Mouse (Mus musculus): ENCODE measurements around the gene Pkd1l1. TPM values are rescaled to one million over a fixed set of nuclear protein-coding genes. Genes with fewer than 3 reads are reported as not detected.
A peak's percentile ranks its signal among the peaks of the same experiment; 100 is the strongest.

Pkd1l1 gene
- polyA plus RNA-seq, 1 experiment from 2014 or later = not detected

DNA sequence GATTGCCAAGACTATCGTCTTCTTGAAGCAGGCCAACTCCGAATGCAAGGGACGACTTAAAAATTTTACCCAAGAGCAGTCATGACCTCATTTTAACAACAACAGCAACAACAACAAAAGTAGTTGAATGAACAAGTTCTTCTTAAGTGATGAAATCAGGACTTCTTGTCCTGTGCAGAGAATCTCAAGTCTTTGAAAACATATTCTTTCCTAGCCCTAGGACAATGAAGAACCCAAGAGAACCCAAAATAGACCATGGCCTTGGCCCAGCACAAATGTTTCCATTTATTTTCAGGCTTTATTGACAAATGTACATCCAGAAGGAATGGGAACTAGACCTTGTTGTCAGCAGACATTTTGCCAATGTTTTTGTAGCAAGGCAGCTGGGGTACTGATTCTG is 147.7 kb downstream of the Pkd1l1 start:
- Histone ChIP-seq H3K27ac (ENCODE audit: low read depth, low read length) (no peak overlapping the region), H3K4me2 (no peak overlapping the region), H3K4me1 (ENCODE audit: control insufficient read depth, insufficient read depth, low read length) (no peaks in the 10 kb centered on the region), H3K27me3 (ENCODE audit: control insufficient read depth, insufficient read depth, low read length) (no peaks in the 10 kb centered on the region), H3K9me3 (ENCODE audit: control insufficient read depth, low read length) (no peaks in the 10 kb centered on the region), H3K36me3 (ENCODE audit: control insufficient read depth, insufficient read depth, low read length) (no peaks in the 10 kb centered on the region), H3K9ac (ENCODE audit: low read length) (no peak overlapping the region), H3K4me3 (ENCODE audit: low read depth, low read length) (no peak overlapping the region)
- no peak for ATAC-seq (ENCODE audit: low FRiP score)
- DNase-seq (ENCODE audit: low spot score, missing footprints) = no peak
- 87% methylated on average over 3 of the region's 3 CpGs for WGBS

DNA sequence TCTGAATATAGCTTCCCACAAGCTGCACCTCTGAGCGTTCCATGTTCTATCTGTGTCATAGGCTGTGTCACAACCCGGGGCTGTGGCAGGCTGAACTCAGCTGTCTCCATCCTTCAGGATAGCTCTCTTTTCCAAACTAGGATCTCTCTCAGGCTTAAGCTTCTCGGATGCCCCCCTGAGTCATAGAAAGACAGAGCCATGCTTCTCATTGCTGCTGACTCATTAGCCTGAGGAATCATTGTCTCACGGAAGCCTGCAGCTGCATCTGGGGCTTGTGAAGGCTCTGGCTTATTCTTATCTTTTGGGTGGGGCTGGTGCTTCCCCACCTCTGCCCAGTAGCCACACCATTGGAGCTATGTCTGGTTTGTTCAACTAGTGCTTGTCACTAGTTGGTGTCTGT is 151.7 kb downstream of the Pkd1l1 start:
- DNase-seq (ENCODE audit: low spot score, missing footprints) (no peak), ATAC-seq (ENCODE audit: low FRiP score) (no peak)
- Histone ChIP-seq H3K27ac (ENCODE audit: low read depth, low read length) (no peak overlapping the region), H3K27me3 (ENCODE audit: control insufficient read depth, insufficient read depth, low read length) (no peaks in the 10 kb centered on the region), H3K9me3 (ENCODE audit: control insufficient read depth, low read length) (no peaks in the 10 kb centered on the region), H3K36me3 (ENCODE audit: control insufficient read depth, insufficient read depth, low read length) (no peaks in the 10 kb centered on the region), H3K4me1 (ENCODE audit: control insufficient read depth, insufficient read depth, low read length) (no peaks in the 10 kb centered on the region), H3K9ac (ENCODE audit: low read length) (no peak overlapping the region), H3K4me2 (no peak overlapping the region), H3K4me3 (ENCODE audit: low read depth, low read length) (no peak overlapping the region)
- 94% methylated on average over 4 of the region's 4 CpGs for WGBS

DNA sequence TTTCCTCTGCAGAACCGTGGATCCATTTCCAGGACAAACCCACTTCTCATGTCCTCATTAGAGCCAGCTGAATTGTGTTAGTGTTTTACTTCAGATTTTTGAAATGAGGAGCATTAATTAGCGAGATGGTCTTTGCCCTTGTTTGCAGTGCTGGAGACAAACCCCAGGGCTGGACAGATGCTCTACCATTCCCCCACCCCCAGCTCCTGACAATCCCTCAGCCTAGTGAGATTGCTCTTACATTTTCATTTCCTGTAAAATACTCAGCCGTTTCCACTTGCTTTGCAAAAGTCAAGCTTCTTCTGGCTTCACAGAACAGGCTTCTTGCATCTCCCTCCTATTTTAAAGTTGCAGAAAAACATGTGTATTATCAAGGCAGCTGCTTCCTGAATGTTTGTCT is 155.7 kb downstream of the Pkd1l1 start:
- Histone ChIP-seq H3K9me3 (ENCODE audit: control insufficient read depth, low read length) (no peaks in the 10 kb centered on the region), H3K36me3 (ENCODE audit: control insufficient read depth, insufficient read depth, low read length) (no peaks in the 10 kb centered on the region), H3K27ac (ENCODE audit: low read depth, low read length) (no peak overlapping the region), H3K9ac (ENCODE audit: low read length) (no peak overlapping the region), H3K4me1 (ENCODE audit: control insufficient read depth, insufficient read depth, low read length) (no peaks in the 10 kb centered on the region), H3K4me3 (ENCODE audit: low read depth, low read length) (no peak overlapping the region), H3K27me3 (ENCODE audit: control insufficient read depth, insufficient read depth, low read length) (no peaks in the 10 kb centered on the region), H3K4me2 (no peak overlapping the region)
- no peak for ATAC-seq (ENCODE audit: low FRiP score)
- DNase-seq (ENCODE audit: low spot score, missing footprints) = peak; percentile 51
- WGBS = 76% methylated on average over 3 of the region's 3 CpGs

DNA sequence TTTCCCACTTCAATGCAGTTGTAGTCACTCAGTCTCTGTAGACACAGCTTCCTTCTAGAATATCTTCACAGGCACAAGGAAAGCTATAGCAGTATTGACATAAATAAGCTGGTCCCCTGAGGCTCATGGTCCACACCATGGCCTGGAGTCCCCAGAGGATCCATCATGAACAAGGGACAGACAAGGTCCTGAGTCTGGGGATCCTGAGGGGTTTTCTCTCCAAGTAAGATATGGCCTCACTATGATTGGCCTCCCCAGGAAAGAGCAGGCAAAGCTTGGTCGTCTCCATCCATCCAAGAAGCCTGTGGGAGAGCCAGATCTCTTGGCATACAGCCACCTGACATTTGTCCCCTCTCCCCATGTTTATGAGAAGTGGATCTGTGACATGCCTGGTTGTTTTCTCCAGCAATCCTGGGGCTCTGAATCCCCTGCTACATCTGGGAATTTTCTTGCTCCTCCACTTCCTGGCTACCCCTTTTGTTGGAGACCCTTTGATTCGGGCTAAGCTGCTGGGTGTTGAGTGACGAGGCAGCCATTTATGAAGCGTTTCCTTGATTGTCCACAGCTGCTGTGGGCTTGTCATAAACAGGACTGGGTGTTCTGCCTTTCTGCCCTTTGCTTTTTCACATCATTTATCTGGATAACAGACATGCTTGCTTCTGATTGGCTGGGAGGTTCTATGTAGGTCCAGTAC is 158.8 kb downstream of the Pkd1l1 start:
- Histone ChIP-seq H3K9me3 (ENCODE audit: control insufficient read depth, low read length) (no peaks in the 10 kb centered on the region), H3K9ac (ENCODE audit: low read length) (no peak overlapping the region), H3K27me3 (ENCODE audit: control insufficient read depth, insufficient read depth, low read length) (no peaks in the 10 kb centered on the region), H3K4me3 (ENCODE audit: low read depth, low read length) (no peak overlapping the region), H3K36me3 (ENCODE audit: control insufficient read depth, insufficient read depth, low read length) (no peaks in the 10 kb centered on the region), H3K4me1 (ENCODE audit: control insufficient read depth, insufficient read depth, low read length) (peaks cover 3% of the 10 kb centered on the region; the same call in 1 of the 2 replicates), H3K27ac (ENCODE audit: low read depth, low read length) (no peak overlapping the region), H3K4me2 (no peak overlapping the region)
- DNase-seq (ENCODE audit: low spot score, missing footprints) = peak; percentile 31
- no peak for ATAC-seq (ENCODE audit: low FRiP score)
- WGBS = 75% methylated on average over 4 of the region's 4 CpGs

DNA sequence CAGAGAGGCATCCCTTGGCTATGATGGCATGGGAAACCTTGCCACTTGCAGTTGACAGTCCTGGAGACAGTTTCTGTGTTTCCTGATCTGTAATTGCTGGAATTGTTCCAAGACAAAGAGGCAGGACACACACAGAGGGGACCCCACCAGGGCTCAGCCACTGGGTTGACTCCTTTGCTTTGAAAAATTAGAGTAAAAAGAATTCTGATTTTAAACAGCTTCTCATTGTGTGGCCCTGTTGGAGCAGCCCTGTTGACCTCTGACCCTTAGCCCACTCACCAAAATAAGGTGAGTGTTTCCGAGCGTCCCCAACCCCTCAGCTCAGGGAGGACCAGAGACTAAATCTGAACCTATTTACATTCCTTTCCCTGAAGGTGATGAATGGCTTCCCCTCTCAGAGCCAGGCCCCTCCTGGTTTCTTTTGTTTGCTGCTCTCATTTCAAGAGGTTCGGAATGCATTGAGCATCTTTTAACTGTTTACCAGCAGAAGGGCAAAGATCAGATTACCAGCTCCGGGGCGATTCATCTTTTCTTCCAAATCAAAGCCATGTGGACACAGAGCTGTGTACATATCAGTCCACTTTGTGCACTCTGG is 161.5 kb downstream of the Pkd1l1 start:
- Histone ChIP-seq H3K4me3 (ENCODE audit: low read depth, low read length) (no peak overlapping the region), H3K4me2 (no peak overlapping the region), H3K9ac (ENCODE audit: low read length) (no peak overlapping the region), H3K27ac (ENCODE audit: low read depth, low read length) (no peak overlapping the region), H3K9me3 (ENCODE audit: control insufficient read depth, low read length) (no peaks in the 10 kb centered on the region), H3K27me3 (ENCODE audit: control insufficient read depth, insufficient read depth, low read length) (no peaks in the 10 kb centered on the region), H3K4me1 (ENCODE audit: control insufficient read depth, insufficient read depth, low read length) (peaks cover 3% of the 10 kb centered on the region; the same call in 1 of the 2 replicates), H3K36me3 (ENCODE audit: control insufficient read depth, insufficient read depth, low read length) (no peaks in the 10 kb centered on the region)
- peak; percentile 46; the same call in 1 of the 2 replicates for ATAC-seq (ENCODE audit: low FRiP score)
- WGBS = 8% methylated on average over 5 of the region's 5 CpGs
- peak; percentile 84 for DNase-seq (ENCODE audit: low spot score, missing footprints)

DNA sequence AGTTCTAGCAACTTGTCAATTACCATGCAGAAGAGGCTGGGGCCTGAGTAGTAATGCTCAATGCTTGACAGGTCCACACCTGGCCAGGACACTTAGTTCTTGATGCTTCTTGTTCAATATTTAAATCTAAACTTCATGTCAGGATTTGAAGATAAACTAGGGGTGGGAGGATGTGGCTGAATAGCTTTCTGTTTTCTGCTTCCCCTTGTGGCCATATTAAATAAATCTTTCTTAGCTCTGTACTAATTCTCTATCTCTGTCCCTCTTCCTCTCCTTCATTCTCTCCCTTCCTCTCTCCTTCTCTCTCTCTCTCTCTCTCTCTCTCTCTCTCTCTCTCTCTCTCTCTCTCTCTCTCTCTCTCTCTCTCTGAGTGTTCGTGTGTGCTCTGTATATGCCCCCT is 163.4 kb downstream of the Pkd1l1 start:
- Histone ChIP-seq H3K27ac (ENCODE audit: low read depth, low read length) (no peak overlapping the region), H3K9ac (ENCODE audit: low read length) (no peak overlapping the region), H3K27me3 (ENCODE audit: control insufficient read depth, insufficient read depth, low read length) (no peaks in the 10 kb centered on the region), H3K4me3 (ENCODE audit: low read depth, low read length) (no peak overlapping the region), H3K4me1 (ENCODE audit: control insufficient read depth, insufficient read depth, low read length) (peaks cover 3% of the 10 kb centered on the region; the same call in 1 of the 2 replicates), H3K9me3 (ENCODE audit: control insufficient read depth, low read length) (no peaks in the 10 kb centered on the region), H3K4me2 (no peak overlapping the region), H3K36me3 (ENCODE audit: control insufficient read depth, insufficient read depth, low read length) (no peaks in the 10 kb centered on the region)
- WGBS = 83% methylated on average over 1 of the region's 1 CpGs
- peak; percentile 82 for DNase-seq (ENCODE audit: low spot score, missing footprints)
- ATAC-seq (ENCODE audit: low FRiP score) = no peak

DNA sequence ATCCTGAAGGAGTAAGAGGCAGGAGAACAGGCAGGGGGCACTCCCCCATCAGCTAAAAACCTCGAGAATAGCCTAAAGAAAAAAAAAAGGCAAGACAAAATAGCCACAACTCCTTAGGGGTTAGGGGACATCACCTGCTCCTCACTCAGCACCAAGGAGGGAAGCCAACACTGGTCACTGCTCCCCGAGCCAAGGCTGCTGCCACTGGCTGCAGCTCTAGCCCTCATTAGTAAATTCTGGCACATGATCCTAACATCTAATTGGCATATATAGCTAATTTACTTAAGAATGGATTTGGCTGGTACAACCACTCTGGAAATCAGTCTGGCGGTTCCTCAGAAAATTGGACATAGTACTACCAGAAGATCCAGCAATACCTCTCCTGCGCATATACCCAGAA is 166.1 kb downstream of the Pkd1l1 start:
- no peak for ATAC-seq (ENCODE audit: low FRiP score)
- Histone ChIP-seq H3K27me3 (ENCODE audit: control insufficient read depth, insufficient read depth, low read length) (no peaks in the 10 kb centered on the region), H3K27ac (ENCODE audit: low read depth, low read length) (no peak overlapping the region), H3K4me2 (no peak overlapping the region), H3K9ac (ENCODE audit: low read length) (no peak overlapping the region), H3K9me3 (ENCODE audit: control insufficient read depth, low read length) (no peaks in the 10 kb centered on the region), H3K4me3 (ENCODE audit: low read depth, low read length) (no peak overlapping the region), H3K36me3 (ENCODE audit: control insufficient read depth, insufficient read depth, low read length) (no peaks in the 10 kb centered on the region), H3K4me1 (ENCODE audit: control insufficient read depth, insufficient read depth, low read length) (peaks cover 3% of the 10 kb centered on the region; the same call in 1 of the 2 replicates)
- DNase-seq (ENCODE audit: low spot score, missing footprints) = peak; percentile 14
- 92% methylated on average over 4 of the region's 4 CpGs for WGBS

DNA sequence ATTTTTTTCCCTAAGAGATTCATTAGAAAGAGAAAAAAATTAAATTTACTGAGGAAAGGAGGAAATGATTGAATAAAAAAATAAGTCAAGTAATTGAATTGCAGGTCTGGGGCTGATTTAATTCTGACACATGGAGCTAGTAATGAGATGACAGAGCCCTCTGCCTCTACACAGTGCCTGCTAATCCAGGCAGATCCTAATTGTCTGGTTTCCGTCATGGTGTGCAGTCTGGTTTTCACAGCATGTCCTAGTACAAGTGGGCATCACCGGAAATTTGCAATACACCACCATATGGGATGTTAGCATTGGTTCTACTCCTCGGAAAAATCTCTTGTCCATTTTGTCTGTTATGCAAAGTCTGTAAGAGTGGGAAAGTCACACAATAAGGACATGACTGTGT is 168.9 kb downstream of the Pkd1l1 start:
- H3K27me3 ChIP-seq (ENCODE audit: control insufficient read depth, insufficient read depth, low read length) = no peaks in the 10 kb centered on the region
- no peaks in the 10 kb centered on the region for H3K36me3 ChIP-seq (ENCODE audit: control insufficient read depth, insufficient read depth, low read length)
- no peaks in the 10 kb centered on the region for H3K4me1 ChIP-seq (ENCODE audit: control insufficient read depth, insufficient read depth, low read length)
- H3K9me3 ChIP-seq (ENCODE audit: control insufficient read depth, low read length) = no peaks in the 10 kb centered on the region
- no peak overlapping the region for H3K27ac ChIP-seq (ENCODE audit: low read depth, low read length)
- WGBS = 84% methylated on average over 3 of the region's 3 CpGs
- DNase-seq (ENCODE audit: low spot score, missing footprints) (peak; percentile 33), ATAC-seq (ENCODE audit: low FRiP score) (no peak)
- no peak overlapping the region for H3K4me2 ChIP-seq
- no peak overlapping the region for H3K4me3 ChIP-seq (ENCODE audit: low read depth, low read length)
- no peak overlapping the region for H3K9ac ChIP-seq (ENCODE audit: low read length)

DNA sequence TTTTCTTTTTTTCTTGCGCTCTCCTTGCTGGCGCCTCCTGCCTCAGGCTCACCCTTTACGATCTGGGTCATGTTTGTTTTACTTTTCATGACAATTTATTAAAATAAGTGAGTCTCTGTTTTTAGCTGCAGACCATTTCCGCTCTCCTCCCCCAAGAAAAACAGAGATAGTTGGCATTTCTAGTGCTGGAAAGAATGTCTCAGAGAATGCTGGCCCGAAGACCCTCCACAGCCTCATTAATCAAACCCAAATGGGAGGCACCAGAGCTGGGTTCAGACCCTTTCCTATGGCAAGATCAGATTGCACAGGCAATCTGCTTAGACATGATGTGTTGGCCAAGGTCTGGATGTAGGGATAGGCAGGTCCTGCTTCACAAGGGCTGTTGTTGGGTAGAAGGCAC is 175.6 kb downstream of the Pkd1l1 start:
- Histone ChIP-seq H3K36me3 (ENCODE audit: control insufficient read depth, insufficient read depth, low read length) (no peaks in the 10 kb centered on the region), H3K4me2 (no peak overlapping the region), H3K27me3 (ENCODE audit: control insufficient read depth, insufficient read depth, low read length) (no peaks in the 10 kb centered on the region), H3K9me3 (ENCODE audit: control insufficient read depth, low read length) (no peaks in the 10 kb centered on the region), H3K27ac (ENCODE audit: low read depth, low read length) (no peak overlapping the region), H3K9ac (ENCODE audit: low read length) (no peak overlapping the region), H3K4me3 (ENCODE audit: low read depth, low read length) (no peak overlapping the region), H3K4me1 (ENCODE audit: control insufficient read depth, insufficient read depth, low read length) (no peaks in the 10 kb centered on the region)
- ATAC-seq (ENCODE audit: low FRiP score) (no peak), DNase-seq (ENCODE audit: low spot score, missing footprints) (no peak)
- 78% methylated on average over 5 of the region's 5 CpGs for WGBS

Data from midbrain, embryonic 11.5 days (tissue).